Mouse (Mus musculus): Measurements from ENCODE around the gene Elob.

The Elob gene

DNA sequence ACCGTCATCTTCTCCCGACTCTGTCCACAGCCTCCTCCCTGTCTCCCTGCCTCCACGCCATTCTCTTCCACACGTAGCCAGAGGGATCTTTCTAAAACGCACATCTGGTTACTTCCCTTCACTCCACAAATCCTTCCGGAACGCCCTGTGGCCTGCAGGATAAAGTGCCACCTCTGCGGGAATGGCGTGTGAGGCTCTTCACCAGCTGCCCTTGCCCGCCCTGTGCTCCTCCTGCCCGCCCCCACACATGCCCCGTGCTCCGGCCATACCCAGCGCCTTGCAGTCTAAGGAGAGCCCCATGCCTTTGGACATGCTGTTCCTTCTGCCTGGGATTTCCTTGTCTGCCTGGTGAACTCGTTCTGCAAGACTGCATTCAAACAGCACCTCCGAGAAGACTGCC lies 5.9 kb downstream of the Elob start:
- DNase-seq: no peak

GRCm38 (mm10) chr17:23822094-23822493 lies 6.8 kb downstream of the Elob start:
- DNase-seq: no peak

DNA sequence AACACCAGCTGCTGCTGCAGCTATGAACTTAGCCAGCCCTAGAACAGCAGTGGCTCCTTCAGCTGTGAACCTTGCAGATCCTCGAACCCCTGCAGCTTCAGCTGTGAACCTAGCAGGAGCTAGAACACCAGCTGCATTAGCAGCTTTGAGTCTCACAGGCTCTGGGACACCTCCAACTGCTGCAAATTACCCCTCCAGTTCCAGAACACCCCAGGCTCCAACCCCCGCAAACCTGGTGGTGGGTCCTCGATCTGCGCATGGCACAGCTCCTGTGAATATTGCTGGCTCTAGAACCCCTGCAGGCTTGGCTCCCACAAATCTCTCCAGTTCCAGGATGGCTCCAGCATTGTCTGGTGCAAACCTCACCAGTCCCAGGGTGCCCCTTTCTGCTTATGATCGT lies 8.2 kb downstream of the Elob start:
- no peak for DNase-seq

DNA sequence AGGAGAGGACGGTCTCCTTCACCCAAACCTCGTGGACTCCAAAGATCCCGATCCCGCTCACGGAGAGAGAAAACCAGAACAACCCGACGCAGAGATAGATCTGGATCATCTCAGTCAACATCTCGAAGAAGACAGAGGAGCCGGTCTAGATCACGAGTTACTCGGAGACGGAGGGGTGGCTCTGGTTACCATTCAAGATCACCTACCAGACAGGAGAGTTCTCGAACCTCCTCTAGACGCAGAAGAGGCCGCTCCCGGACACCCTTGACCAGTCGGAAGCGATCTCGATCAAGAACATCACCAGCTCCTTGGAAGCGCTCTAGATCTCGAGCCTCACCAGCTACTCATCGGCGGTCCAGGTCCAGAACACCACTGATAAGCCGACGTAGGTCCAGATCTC lies 9.7 kb downstream of the Elob start:
- DNase-seq: no peak

- DNase-seq: no peak
These were observed 10.4 kb downstream of the Elob start for GRCm38 (mm10) chr17:23818579-23818978.

- DNase-seq: no peak
These were observed 13.3 kb downstream of the Elob start for GRCm38 (mm10) chr17:23815641-23816040.

GRCm38 (mm10) chr17:23807918-23808317 lies 21.0 kb downstream of the Elob start:
- peak; percentile 60 for DNase-seq

- DNase-seq: peak; percentile 66
These were observed 22.1 kb downstream of the Elob start for GRCm38 (mm10) chr17:23806867-23807266.

DNA sequence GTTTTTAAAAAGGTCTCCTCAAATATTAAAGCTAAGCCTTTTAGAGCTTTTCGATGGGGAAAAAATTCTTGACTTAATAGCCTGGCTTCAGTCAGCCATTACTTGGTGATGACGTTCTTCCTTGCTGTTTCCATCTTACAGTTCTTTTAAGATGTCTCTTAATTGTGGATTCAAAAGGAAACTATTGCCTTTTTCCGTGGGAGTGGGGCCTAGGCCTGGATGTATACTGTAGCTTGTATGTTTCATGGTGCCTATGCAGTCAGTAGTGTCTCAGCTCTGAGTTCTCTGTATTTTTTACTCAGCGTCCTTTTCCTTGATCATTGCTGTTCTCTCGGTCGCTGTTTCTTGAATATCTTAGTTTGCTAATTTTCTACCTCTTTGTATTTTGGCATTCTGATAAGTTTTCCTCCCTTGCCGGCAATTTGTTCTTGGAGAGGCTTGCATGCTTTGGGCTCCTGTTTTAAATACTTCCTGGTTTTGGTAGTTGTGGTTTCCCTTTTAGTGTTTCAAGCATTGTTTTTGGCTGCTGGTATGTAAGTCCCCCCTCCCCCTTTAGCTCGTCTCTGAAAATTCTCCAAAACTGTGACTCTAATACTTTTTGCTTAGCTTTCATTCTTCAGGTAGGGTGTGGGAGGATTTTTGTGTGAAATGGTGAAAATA lies 24.4 kb downstream of the Elob start:
- DNase-seq: no peak

DNA sequence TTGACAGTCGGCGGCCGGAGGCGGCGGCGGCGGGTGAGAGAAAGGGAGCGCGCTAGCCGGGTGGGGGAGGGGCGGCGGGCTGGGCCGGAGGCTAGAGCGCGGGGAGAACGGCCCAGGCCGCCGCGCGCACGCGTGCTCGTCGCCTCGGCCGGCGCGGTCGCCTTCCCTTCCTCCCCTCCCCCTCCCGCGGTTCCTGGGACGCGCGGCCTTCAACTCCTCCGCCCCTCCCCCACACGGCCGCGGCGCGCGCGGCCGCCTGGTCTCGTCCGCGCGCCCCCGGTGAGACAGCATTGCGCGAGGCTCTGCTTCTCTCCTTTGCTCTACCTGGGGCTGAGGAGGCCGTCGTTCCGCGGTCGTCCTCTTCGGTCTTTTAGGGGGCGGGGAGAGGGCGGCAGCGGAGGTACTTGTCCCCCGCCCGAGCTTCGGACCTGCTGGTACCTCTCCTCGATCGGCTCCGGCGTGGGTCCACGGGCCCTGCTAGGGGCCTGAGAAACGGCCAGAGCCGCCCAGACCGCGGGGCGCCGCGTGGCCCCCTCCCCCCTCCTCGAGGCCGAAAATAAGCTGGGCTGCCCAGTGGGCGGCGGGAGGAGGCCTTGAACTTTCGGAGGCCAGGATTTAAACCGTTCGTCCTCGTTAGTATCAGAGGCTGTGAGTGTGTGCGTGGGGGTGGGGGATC lies 25.4 kb downstream of the Elob start:
- peak; percentile 81 for DNase-seq

- peak; percentile 99 for DNase-seq
These were observed 26.1 kb downstream of the Elob start for GRCm38 (mm10) chr17:23802746-23803365.

DNA sequence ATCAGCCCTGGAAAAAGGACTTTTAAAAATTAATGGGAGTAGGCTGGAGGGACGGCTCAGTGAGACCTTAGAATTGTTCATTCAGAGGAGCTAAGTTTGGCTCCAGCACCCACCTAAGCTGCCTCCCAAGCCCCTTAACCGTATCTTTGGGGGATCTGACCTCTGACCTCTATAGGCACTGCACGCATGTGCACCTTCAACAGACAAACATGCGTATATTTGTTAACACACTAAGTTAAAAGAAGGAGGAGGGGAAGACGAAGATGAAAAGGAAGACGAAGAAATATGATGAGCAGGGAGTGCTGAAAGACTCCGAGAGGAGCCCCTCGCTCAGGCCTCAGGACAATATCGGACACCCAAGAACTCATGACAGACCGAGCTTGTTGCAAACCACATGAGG lies 27.3 kb downstream of the Elob start:
- DNase-seq: no peak

DNA sequence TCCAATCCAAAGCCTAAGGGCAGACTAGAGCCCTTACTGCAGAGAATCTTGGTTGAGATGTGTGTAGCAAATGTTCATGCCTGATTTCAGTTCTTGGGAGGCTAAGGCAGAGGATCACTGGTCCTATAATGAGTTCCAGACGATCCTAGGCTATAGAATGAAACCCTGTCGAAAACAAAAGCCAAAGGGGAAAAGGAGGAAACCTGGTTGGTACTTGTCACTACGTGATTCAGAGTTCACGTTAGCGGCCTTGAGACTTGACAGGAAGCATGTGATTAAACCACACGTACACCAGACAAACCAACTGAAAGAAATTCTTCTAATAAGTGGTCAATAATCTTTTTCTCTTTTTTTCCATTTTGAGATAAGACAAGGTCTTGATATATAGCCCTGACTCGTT lies 31.6 kb downstream of the Elob start:
- no peak for DNase-seq

DNA sequence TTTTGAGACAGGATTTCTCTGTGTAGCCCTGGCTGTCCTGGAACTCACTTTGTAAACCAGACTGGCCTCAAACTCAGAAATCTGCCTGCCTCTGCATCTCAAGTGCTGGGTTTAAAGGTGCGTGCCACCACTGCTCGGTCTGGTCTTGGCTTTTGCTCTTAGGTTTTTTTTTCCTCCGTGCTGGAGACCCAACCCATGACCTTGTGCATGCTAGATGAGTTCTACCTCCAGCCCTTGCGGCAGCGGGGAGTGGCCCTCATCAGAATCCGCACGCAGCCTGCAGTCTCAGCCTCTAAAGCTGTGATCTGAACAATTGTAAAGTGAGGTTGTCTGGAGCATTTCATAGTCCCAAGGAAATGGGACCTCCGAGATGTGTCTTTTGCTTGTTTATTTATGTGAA lies 33.6 kb downstream of the Elob start:
- no peak for DNase-seq

DNA sequence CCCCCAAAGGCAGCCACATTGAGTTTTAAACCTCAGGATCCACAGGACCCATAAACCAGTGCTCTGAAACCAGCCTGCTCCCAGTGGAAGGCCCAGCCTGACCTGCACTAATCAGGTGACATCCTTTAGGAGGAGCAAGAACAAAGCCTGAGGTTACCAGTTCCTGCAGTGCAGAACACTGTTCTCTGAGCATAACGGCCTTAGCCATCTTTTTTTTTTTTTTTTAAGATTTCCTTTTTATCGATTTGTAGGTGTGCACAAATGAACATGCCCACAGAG lies 37.9 kb downstream of the Elob start:
- no peak for DNase-seq

DNA sequence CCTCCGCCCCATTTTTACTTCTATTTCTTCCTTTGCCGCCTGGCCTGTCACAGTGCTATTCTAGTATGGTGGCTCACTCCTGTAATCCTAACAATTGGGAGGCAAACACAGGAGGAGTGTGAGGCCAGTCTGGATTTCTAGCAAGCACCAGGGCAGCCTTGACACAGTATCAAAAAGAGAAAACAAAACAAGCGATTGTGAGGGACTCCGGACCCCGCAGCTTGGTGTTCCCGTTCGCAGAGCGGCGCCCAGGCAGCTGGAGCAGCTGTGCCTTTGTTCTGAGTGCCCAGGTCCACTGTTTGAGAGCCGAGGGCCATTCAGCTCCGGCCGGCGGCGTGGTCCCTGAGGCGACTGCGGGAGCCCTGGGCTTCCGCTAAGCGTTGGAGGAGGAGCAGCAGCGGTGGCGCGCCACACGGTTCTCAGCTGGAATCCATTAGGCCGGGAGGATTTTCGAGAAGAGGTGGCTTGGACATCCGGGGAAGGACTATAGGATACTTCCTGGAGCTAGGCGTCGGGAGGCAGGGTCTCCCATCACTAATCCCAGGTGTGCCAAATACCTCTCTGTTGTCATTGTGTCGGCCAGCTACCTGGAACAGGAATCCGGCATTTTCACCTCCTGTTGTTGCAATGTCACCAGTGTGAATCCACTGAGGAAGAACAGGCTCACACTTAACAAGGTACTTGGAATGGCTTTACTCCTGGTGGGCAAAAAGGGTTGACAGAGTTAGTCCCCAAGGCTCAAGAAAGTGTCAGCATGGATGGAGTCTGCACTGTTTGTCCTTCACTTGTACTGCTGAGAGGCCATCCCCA lies 38.5 kb downstream of the Elob start, which contains the start of gene Srrm2:
Srrm2 (plus strand) TSS at position 264 of the 810 bp plus-strand sequence.
- peak; percentile 44 for DNase-seq

DNA sequence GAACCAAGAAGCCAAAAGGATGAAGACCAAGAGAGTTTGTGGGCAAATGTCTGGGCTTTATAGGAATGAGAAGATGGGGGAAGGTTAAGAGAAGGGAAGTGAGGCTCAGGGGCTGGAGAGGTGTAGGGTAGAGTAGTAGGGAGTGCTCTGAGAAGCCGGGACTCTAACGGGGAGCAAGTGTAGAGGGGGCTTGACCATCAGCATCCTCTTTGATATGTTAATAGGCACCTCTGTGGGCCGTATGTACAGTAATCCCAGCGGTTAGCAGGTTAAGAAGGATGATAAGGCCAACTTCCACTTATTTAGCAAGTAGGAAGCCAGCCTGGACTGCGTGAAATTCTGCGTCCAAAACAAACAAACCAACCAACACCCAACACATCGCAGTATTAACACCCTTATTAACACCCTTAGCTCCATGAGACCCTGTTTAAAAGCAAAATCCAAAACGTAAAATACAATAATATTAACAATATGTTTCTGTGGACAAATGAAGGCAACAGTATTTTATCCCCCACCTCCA lies 39.1 kb downstream of the Elob start:
- no peak for DNase-seq

GRCm38 (mm10) chr17:23788973-23789372 lies 40.0 kb downstream of the Elob start:
- no peak for DNase-seq

DNA sequence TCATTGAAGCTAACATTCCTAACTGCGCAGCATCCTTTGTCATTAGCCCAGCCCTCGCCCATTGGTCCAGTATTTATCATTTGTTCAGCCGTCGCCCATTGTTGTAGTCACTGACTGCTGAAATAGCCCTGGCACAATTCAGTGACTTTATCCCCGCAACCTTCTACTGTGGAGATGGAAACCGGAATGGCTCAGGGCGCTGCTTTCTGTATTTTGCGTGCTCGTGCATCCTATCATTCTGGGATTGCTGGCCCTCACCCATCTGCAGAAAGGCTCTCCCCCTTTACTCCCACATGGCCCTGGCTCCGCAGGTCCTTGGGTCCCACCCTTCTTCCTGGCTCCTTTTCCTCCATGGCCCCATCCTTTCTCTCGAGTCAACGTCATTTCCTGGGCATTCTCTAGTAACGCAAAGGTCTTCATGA lies 42.4 kb downstream of the Elob start:
- DNase-seq: no peak

GRCm38 (mm10) chr17:23785561-23786471 lies 43.1 kb downstream of the Elob start, which contains the start of gene Flywch2:
Gene Flywch2, minus strand, starts transcription at chr17:23786081.
- peak; percentile 88 for DNase-seq

DNA sequence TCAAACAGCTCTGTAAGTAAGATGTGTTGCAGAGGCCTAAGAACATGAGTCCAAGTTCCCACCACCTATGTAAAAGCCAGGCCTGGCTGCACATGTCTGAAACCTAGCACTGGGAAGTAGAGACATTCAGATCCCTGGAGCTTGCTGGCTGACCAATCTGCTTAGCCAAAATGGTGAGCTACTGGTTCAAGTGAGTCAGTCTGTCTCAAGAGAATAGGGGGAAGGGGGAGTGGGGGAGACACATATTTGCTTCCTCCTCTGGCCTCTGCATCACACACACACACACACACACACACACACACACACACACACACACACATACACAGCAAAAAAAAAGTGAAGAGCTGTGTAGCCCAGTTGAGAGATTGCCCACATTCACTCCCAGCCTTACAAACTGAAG lies 45.6 kb downstream of the Elob start:
- no peak for DNase-seq

GRCm38 (mm10) chr17:23778447-23778846 lies 50.5 kb downstream of the Elob start:
- DNase-seq: no peak

Measured in kidney, adult 9 months (tissue).